9 mouse cellular contexts compared by ENCODE assay signal in the genomic region with DNA sequence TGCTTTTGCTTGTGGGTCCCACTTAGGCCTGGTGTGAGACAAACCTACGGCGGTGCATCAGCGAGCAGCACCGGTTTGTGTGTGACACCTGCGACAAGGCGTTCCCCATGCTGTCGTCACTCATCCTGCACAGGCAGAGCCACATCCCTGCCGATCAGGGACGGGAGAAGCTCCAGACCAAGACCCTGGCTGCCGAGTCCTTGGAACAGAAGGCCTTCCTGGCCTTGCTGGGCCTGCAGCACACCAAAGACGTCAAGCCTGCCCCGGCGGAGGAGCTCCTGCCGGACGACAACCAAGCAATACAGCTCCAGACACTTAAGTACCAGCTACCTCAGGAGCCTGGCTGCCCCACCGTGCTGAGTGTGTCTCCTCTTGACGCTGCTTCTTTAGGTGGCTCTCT.
"Had no signal": no experiment of that assay in that cellular context is flagged by ENCODE, and none has a peak within 500 bp of the region (broad histone marks: within the 10 kb centered on the region; RNA-seq: fewer than 3 reads in every experiment).

No protein-coding gene starts in this region.

- DNase-seq: kidney, postnatal 10 days; liver; liver, embryonic 13.5 days; liver, postnatal 0 days; retina, postnatal 1 day; right cerebral cortex, postnatal 4 days; spleen, adult 18-20 months; thymus, adult 18-20 months; thymus, postnatal 14 days had no signal
